Comparison of ENCODE assay signal across 32 mouse cellular contexts in the genomic region with DNA sequence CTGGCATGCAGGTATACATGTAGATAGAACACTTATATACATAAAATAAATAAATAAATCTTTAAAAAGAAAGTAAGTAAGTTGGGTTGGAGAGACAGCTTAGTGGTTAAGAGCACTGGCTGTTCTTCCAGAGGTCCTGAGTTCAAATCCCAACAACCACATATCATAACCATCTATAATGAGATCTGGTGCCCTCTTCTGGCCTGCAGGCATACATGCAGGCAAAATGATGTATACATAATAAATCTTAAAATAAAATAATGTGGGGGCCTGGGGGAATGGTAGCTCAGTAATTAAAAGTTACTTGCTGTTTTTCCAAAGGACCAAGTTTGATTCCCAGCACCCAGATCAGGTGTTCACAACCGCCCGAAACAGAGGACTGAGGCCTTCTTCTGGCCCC. TPM values are rescaled to one million over a fixed set of nuclear protein-coding genes. Genes with fewer than 3 reads are reported as not detected.
A peak's percentile ranks its signal among the peaks of the same experiment; 100 is the strongest.
DNase-seq lines count a peak whose midpoint lies in the region; ATAC-seq and TF ChIP-seq lines count a peak whose summit lies in the region.
"Had no signal": no experiment of that assay in that cellular context is flagged by ENCODE, and none has a peak within 500 bp of the region (broad histone marks: within the 10 kb centered on the region; RNA-seq: fewer than 3 reads in every experiment).

No protein-coding gene starts in this region.

- no peaks in the 10 kb centered on the region for H3K4me1 ChIP-seq in heart, adult 2 months (ENCODE audit: control insufficient read depth, insufficient read depth, low read length)
- no peaks in the 10 kb centered on the region for H3K4me1 ChIP-seq in midbrain, postnatal 0 days (ENCODE audit: insufficient read depth, low read length)
- H3K4me1 ChIP-seq in midbrain, embryonic 15.5 days: no peaks in the 10 kb centered on the region
- H3K4me1 ChIP-seq: heart, embryonic 10.5 days; heart, embryonic 15.5 days; limb, embryonic 12.5 days; liver, embryonic 12.5 days; megakaryocyte, embryonic 14.5 days; midbrain, embryonic 12.5 days had no signal

- no peak for ATAC-seq in midbrain, postnatal 0 days (ENCODE audit: low FRiP score)
- no peak for ATAC-seq in midbrain, embryonic 15.5 days (replicated peaks)
- ATAC-seq: forebrain, embryonic 14.5 days; liver, embryonic 12.5 days had no signal

- WGBS in heart, adult 2 months: 100% methylated on average over 2 of the region's 2 CpGs
- WGBS in midbrain, postnatal 0 days: 98% methylated on average over 2 of the region's 2 CpGs
- WGBS in midbrain, embryonic 15.5 days: 97% methylated on average over 2 of the region's 2 CpGs

- H3K27ac ChIP-seq in heart, adult 2 months: no peak overlapping the region
- H3K27ac ChIP-seq in left cerebral cortex, adult 2 months: no peak overlapping the region
- H3K27ac ChIP-seq in midbrain, postnatal 0 days (ENCODE audit: low read depth, low read length): no peak overlapping the region
- no peak overlapping the region for H3K27ac ChIP-seq in midbrain, embryonic 15.5 days
- H3K27ac ChIP-seq: heart, embryonic 10.5 days; heart, embryonic 15.5 days; hindbrain, embryonic 14.5 days; limb, embryonic 12.5 days; liver, embryonic 12.5 days; midbrain, embryonic 12.5 days had no signal

- DNase-seq in heart, adult 2 months: no peak
- DNase-seq in heart, postnatal 36 days: no peak
- DNase-seq in left cerebral cortex, adult 2 months (ENCODE audit: extremely low spot score in 1 of 2, low spot score in 2 of 2): no peak
- DNase-seq in left cerebral cortex, adult 11 months (ENCODE audit: low spot score): no peak
- DNase-seq in midbrain, postnatal 0 days (ENCODE audit: low spot score): no peak
- DNase-seq in embryo, embryonic 10 days (ENCODE audit: low spot score): no peak
- DNase-seq: adrenal gland, postnatal 10 days; cerebellum, adult 8-10 months; cerebellum, postnatal 25 days; heart, postnatal 4 days; kidney, adult 18-20 months; kidney, postnatal 4 days; lung, adult 2 months; lung, postnatal 4 days had no signal

- no peak overlapping the region for H3K9ac ChIP-seq in heart, adult 2 months (ENCODE audit: low read depth, low read length)
- H3K9ac ChIP-seq in midbrain, postnatal 0 days (replicated peaks; ENCODE audit: low read length, poor library complexity, severe bottlenecking): no peak overlapping the region
- no peak overlapping the region for H3K9ac ChIP-seq in midbrain, embryonic 15.5 days
- H3K9ac ChIP-seq: heart, embryonic 15.5 days; hindbrain, embryonic 14.5 days; limb, embryonic 12.5 days; liver, embryonic 12.5 days; midbrain, embryonic 12.5 days had no signal

- TF ChIP-seq EP300 in heart, adult 2 months (IDR thresholded peaks at IDR 0.05; ENCODE audit: insufficient read depth, low read depth, low read length): no peak

- H3K36me3 ChIP-seq in heart, adult 2 months (ENCODE audit: control insufficient read depth, insufficient read depth, low read length): no peaks in the 10 kb centered on the region
- peaks cover 33% of the 10 kb centered on the region for H3K36me3 ChIP-seq in midbrain, postnatal 0 days (ENCODE audit: insufficient read depth, low read length)
- H3K36me3 ChIP-seq in midbrain, embryonic 15.5 days (replicated peaks): no peaks in the 10 kb centered on the region; the same call in 1 of the 2 replicates
- H3K36me3 ChIP-seq: G1E had no signal

- H3K27me3 ChIP-seq in heart, adult 2 months (ENCODE audit: control insufficient read depth, insufficient read depth, low read length): no peaks in the 10 kb centered on the region
- H3K27me3 ChIP-seq in midbrain, postnatal 0 days (ENCODE audit: insufficient read depth, low read length): no peaks in the 10 kb centered on the region
- H3K27me3 ChIP-seq in midbrain, embryonic 15.5 days (replicated peaks): no peaks in the 10 kb centered on the region
- H3K27me3 ChIP-seq: heart, embryonic 15.5 days; limb, embryonic 12.5 days; liver, embryonic 12.5 days; megakaryocyte, embryonic 14.5 days; midbrain, embryonic 12.5 days had no signal

- no peaks in the 10 kb centered on the region for H3K9me3 ChIP-seq in midbrain, postnatal 0 days (ENCODE audit: low read length)
- H3K9me3 ChIP-seq in midbrain, embryonic 15.5 days: no peaks in the 10 kb centered on the region
- H3K9me3 ChIP-seq: G1E; heart, embryonic 10.5 days; heart, embryonic 15.5 days; limb, embryonic 12.5 days; liver, embryonic 12.5 days; megakaryocyte, embryonic 14.5 days; midbrain, embryonic 12.5 days had no signal

- intact Hi-C loops in heart, adult 2 months (cut with DNase I): loop anchor here (5.0 kb wide), 1 partner anchor 91 kb away; no protein-coding TSS in a partner anchor
- intact Hi-C loops in heart, postnatal 36 days (cut with DNase I): no loop called here
- intact Hi-C loops in left cerebral cortex, adult 2 months (cut with DNase I): no loop called here

- no peak for TF ChIP-seq POLR2A in heart, adult 2 months (IDR thresholded peaks at IDR 0.05; ENCODE audit: insufficient read depth, low read depth, low read length)

- H3K4me3 ChIP-seq in heart, adult 2 months: no peak overlapping the region
- no peak overlapping the region for H3K4me3 ChIP-seq in left cerebral cortex, adult 2 months
- H3K4me3 ChIP-seq in midbrain, postnatal 0 days (ENCODE audit: low read depth, low read length): no peak overlapping the region
- no peak overlapping the region for H3K4me3 ChIP-seq in midbrain, embryonic 15.5 days
- H3K4me3 ChIP-seq: heart, embryonic 10.5 days; heart, embryonic 15.5 days; limb, embryonic 12.5 days; liver, embryonic 12.5 days; megakaryocyte, embryonic 14.5 days; midbrain, embryonic 12.5 days had no signal

- no peak overlapping the region for H3K4me2 ChIP-seq in midbrain, postnatal 0 days (ENCODE audit: low read depth, low read length, poor library complexity, severe bottlenecking)
- no peak overlapping the region for H3K4me2 ChIP-seq in midbrain, embryonic 15.5 days
- H3K4me2 ChIP-seq: heart, embryonic 15.5 days; hindbrain, embryonic 14.5 days; limb, embryonic 12.5 days; liver, embryonic 12.5 days; midbrain, embryonic 12.5 days had no signal

- no peaks in the 10 kb centered on the region for H3K79me2 ChIP-seq in heart, adult 2 months (replicated peaks; ENCODE audit: control insufficient read depth, insufficient read depth, low read length)

- peak; percentile 65 for TF ChIP-seq CTCF in heart, adult 2 months (IDR thresholded peaks at IDR 0.05)
- peak; percentile 48 for TF ChIP-seq CTCF in left cerebral cortex, adult 2 months (IDR thresholded peaks at IDR 0.05)
- 0 out of 2 replicates have a peak, but pooled peaks have one; percentile 14 for TF ChIP-seq CTCF in midbrain, postnatal 0 days (IDR thresholded peaks at IDR 0.05)

RNA-seq across cellular contexts. Expression of a gene that starts 16.5 kb away (rescaled TPM):
- total RNA-seq in heart, adult 2 months (2021): 10 to 100 TPM; 15.3 to 16.3 TPM
- 11.1 and 13.5 TPM in 2 replicates for polyA plus RNA-seq in heart, adult 2 months (2012; rRNA removed)
- 10 to 100 TPM; 19.2 to 21.7 TPM for total RNA-seq in heart, postnatal 36 days (2021)
- total RNA-seq in left cerebral cortex, adult 2 months (2021): 10 to 100 TPM; 16.2 to 17.5 TPM
- 32.4 and 37.1 TPM in 2 replicates for total RNA-seq in midbrain, postnatal 0 days (2014; rRNA removed)
- 27.2 and 29.2 TPM in 2 replicates for polyA plus RNA-seq in midbrain, postnatal 0 days (2015; fragmentation: Nextera tagmentation; extraction: Ambion mirVana)
- 27.8 and 31.7 TPM in 2 replicates for polyA plus RNA-seq in midbrain, embryonic 15.5 days (2015; fragmentation: Nextera tagmentation; extraction: Ambion mirVana)

RNA-seq across cellular contexts. Expression of a gene that starts 28.0 kb away (rescaled TPM):
- not detected for total RNA-seq in heart, adult 2 months (2021)
- 0.56 TPM in 1 of 2 replicates, not detected in the other for polyA plus RNA-seq in heart, adult 2 months (2012; rRNA removed)
- total RNA-seq in heart, postnatal 36 days (2021): not detected
- not detected for total RNA-seq in left cerebral cortex, adult 2 months (2021)
- total RNA-seq in midbrain, postnatal 0 days (2014; rRNA removed): 0.44 TPM in 1 of 2 replicates, not detected in the other
- not detected in 2 replicates for polyA plus RNA-seq in midbrain, postnatal 0 days (2015; fragmentation: Nextera tagmentation; extraction: Ambion mirVana)
- polyA plus RNA-seq in midbrain, embryonic 15.5 days (2015; fragmentation: Nextera tagmentation; extraction: Ambion mirVana): 0.22 TPM in 1 of 2 replicates, not detected in the other
- total RNA-seq: adrenal gland, postnatal 10 days; G1E; gastrocnemius, adult 8-10 months; heart, postnatal 4 days; left cerebral cortex, adult 18-20 months; left cerebral cortex, postnatal 25 days; monocyte, adult 5-6 weeks had no signal
- polyA plus RNA-seq: embryonic facial prominence, embryonic 11.5 days; forebrain, embryonic 14.5 days; G1E; heart, embryonic 10.5 days; heart, embryonic 15.5 days; hindbrain, embryonic 14.5 days; kidney, embryonic 16.5 days; limb, embryonic 12.5 days; liver, embryonic 12.5 days; midbrain, embryonic 12.5 days; neural tube, embryonic 14.5 days; stomach, embryonic 14.5 days had no signal

RNA-seq across cellular contexts. Expression of a gene that starts 31.3 kb away (rescaled TPM):
- total RNA-seq in heart, adult 2 months (2021): 1 to 10 TPM; 4.8 TPM
- 2.8 and 4.7 TPM in 2 replicates for polyA plus RNA-seq in heart, adult 2 months (2012; rRNA removed)
- total RNA-seq in heart, postnatal 36 days (2021): 1 to 10 TPM; 4.9 TPM
- total RNA-seq in left cerebral cortex, adult 2 months (2021): 10 to 100 TPM; 19.4 to 19.5 TPM
- total RNA-seq in midbrain, postnatal 0 days (2014; rRNA removed): 35.1 and 44.2 TPM in 2 replicates
- 26.9 and 28.8 TPM in 2 replicates for polyA plus RNA-seq in midbrain, postnatal 0 days (2015; fragmentation: Nextera tagmentation; extraction: Ambion mirVana)
- polyA plus RNA-seq in midbrain, embryonic 15.5 days (2015; fragmentation: Nextera tagmentation; extraction: Ambion mirVana): 33.7 and 34.2 TPM in 2 replicates

Comparison
In these comparisons a context has a peak if more than half of its experiments do, and no peak if none do; other contexts are left out.
1. CTCF ChIP-seq: peak in every context shown above with its lines; median percentile 65 in heart, adult 2 months; 48 in left cerebral cortex, adult 2 months; 14 in midbrain, postnatal 0 days.